Mouse (Mus musculus) liver, embryonic 14.5 days (tissue): ENCODE data around the gene Ralgps1. TPM values are rescaled to one million over a fixed set of nuclear protein-coding genes. Genes with fewer than 3 reads are reported as not detected.
"Not testable (repeated sequence)": the region's sequence is repeated elsewhere in the genome, so short reads cannot be mapped to it uniquely, and the experiment has no call there.

ENCODE experiments used
- ATAC-seq: fragments of 200-750 bp; cut with Nextera tagmentation; 2 replicates; pipeline ENCODE4 v1.8.0; 2017; ENCODE audit warnings: moderate number of reproducible peaks, mild to moderate bottlenecking, moderate library complexity; ENCODE audit not compliant: insufficient read depth
- DNase-seq, 3 experiments: peaks; one replicate each; pipeline ENCODE4 v3.0.0-alpha.2; 2012 to 2013; ENCODE audit warnings: low read depth in 3 of 3, low spot score in 3 of 3
- H3K27ac ChIP-seq: fragments of 300-500 bp; sonication (generic); 2 replicates; pipeline ENCODE4 v1.5.1; 2014; ENCODE audit warnings: moderate library complexity, mild to moderate bottlenecking, control low read depth, inconsistent platforms
- H3K27me3 ChIP-seq: fragments of 300-500 bp; sonication (generic); 2 replicates; pipeline ENCODE4 v1.6.1; 2014; ENCODE audit warnings: mild to moderate bottlenecking, low read length, moderate library complexity; ENCODE audit not compliant: control insufficient read depth, insufficient read depth
- H3K36me3 ChIP-seq: fragments of 300-500 bp; sonication (generic); replicated peaks from 2 replicates; pipeline ENCODE4 v1.6.1; 2014; ENCODE audit warnings: low read depth; ENCODE audit not compliant: control insufficient read depth, insufficient read depth
- H3K4me1 ChIP-seq, 2 experiments: fragments of 200-500 bp in 1 of 2; fragments of 300-500 bp in 1 of 2; sonication (generic) in 1 of 2; replicated peaks; 2 replicates each; pipeline ENCODE4 v1.6.1; 2012 to 2014; ENCODE audit warnings: antibody characterized with exemption in 1 of 2, inconsistent platforms in 1 of 2, low read length in 1 of 2; ENCODE audit not compliant: control insufficient read depth in 2 of 2, insufficient read depth in 2 of 2
- H3K4me2 ChIP-seq: fragments of 300-500 bp; sonication (generic); 2 replicates; pipeline ENCODE4 v1.6.1; 2014; ENCODE audit warnings: low read depth, mild to moderate bottlenecking, control low read depth, moderate library complexity
- H3K4me3 ChIP-seq, 2 experiments: fragments of 200-500 bp in 1 of 2; fragments of 300-500 bp in 1 of 2; sonication (generic) in 1 of 2; 2 replicates each; pipeline ENCODE4 v1.5.1; 2012 to 2014; ENCODE audit warnings: low read depth in 2 of 2, low read length in 2 of 2, mild to moderate bottlenecking in 2 of 2, control low read depth in 1 of 2, inconsistent platforms in 1 of 2, moderate library complexity in 1 of 2; ENCODE audit not compliant: insufficient read depth in 1 of 2
- H3K9ac ChIP-seq: fragments of 300-500 bp; sonication (generic); replicated peaks from 2 replicates; pipeline ENCODE4 v1.6.1; 2014; ENCODE audit warnings: mild to moderate bottlenecking, control low read depth, moderate library complexity
- H3K9me3 ChIP-seq: fragments of 300-500 bp; sonication (generic); 2 replicates; pipeline ENCODE4 v1.6.1; 2016; ENCODE audit warnings: low read length, mixed read lengths; ENCODE audit not compliant: control insufficient read depth
- CTCF ChIP-seq: IDR thresholded peaks from 2 replicates; pipeline ENCODE4 v1.5.1; 2016; ENCODE audit warnings: antibody characterized with exemption, low read depth, control low read depth
- EP300 ChIP-seq: IDR thresholded peaks from 2 replicates; pipeline ENCODE4 v1.6.1; 2016; ENCODE audit warnings: antibody characterized with exemption, low read depth
- WGBS: fragments of 180-500 bp; shearing (Covaris S2); extraction: QIAGEN DNeasy Blood & Tissue Kit; methylation state at CpG from one replicate; pipeline ENCODE4 v1.1.7; 2014; ENCODE audit not compliant: insufficient replicate concordance; 5-methylcytosine and 5-hydroxymethylcytosine counted together
- polyA plus RNA-seq, 2 experiments: library from polyadenylated mRNA; depleted of rRNA in 1 of 2; stranded (reverse) in 1 of 2; unstranded in 1 of 2; fragments of >200 nt; fragmentation: Nextera tagmentation in 1 of 2; extraction: Ambion mirVana in 1 of 2; gene quantifications; 2 replicates each; pipeline versions ENCODE4 v1.2.1 to v1.2.3; 2012 to 2014

Gene Ralgps1
- polyA plus RNA-seq, 2 experiments: 0.58 to 0.71 TPM

DNA sequence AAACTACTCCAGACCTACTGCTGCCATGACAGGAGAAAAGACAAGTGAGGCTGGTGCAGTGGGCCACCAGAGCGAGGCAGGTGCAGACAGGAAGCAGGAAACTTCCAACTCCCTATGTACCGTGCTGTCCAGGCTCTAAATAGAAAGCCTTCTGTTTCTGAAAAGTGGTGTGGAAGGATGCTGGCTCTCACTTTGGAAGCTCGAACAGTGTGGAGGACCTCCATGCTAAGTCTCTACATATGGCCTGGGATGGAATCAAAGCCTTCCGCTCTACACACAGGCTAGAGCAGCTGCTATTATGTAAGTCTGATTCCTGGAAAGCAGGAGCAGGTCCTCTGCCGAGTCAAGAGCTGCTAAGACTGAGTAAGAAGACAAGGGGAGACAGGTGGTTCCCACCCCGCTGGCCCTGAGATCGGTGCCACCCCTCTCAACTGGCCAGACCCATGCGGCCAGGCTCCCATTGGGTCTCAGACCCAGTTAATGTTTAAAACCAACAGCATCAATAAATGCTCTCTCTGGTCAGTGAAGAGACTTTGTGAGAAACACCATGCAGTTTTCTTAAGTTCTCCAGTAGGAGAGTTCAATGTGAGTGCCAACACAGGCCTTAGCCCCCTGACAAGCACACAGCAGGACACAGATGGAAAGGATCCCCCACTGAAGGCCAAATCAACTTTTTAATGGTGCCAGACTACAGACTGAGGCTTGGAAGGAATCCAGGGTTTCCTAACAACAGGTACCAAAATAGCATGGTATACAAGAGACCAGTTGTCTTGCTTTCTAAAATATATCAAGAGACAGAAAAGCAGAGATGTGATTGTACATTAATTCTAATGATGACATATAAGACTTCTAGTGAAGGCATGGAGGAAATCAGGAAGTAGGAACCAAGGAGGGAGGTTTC is 280.4 kb downstream of the Ralgps1 start:
- Histone ChIP-seq H3K9me3 (no peaks in the 10 kb centered on the region), H3K9ac (no peak overlapping the region), H3K4me3 (no peak overlapping the region), H3K27ac (no peak overlapping the region), H3K4me1 (no peaks in the 10 kb centered on the region), H3K4me2 (no peak overlapping the region), H3K27me3 (no peaks in the 10 kb centered on the region), H3K36me3 (no peaks in the 10 kb centered on the region)
- WGBS: 54% methylated on average over 8 of the region's 8 CpGs
- DNase-seq (no peak), ATAC-seq (no peak)
- no peak for TF ChIP-seq CTCF

- 7% methylated on average over 1 of the region's 1 CpGs for WGBS
- not testable (repeated sequence) for H3K4me3 ChIP-seq, H3K4me2 ChIP-seq, H3K9me3 ChIP-seq, H3K9ac ChIP-seq, H3K27ac ChIP-seq, ATAC-seq, DNase-seq, H3K36me3 ChIP-seq, H3K4me1 ChIP-seq, H3K27me3 ChIP-seq
Measured at GRCm38 (mm10) chr2:33090033-33090400, 281.3 kb downstream of the Ralgps1 start.

DNA sequence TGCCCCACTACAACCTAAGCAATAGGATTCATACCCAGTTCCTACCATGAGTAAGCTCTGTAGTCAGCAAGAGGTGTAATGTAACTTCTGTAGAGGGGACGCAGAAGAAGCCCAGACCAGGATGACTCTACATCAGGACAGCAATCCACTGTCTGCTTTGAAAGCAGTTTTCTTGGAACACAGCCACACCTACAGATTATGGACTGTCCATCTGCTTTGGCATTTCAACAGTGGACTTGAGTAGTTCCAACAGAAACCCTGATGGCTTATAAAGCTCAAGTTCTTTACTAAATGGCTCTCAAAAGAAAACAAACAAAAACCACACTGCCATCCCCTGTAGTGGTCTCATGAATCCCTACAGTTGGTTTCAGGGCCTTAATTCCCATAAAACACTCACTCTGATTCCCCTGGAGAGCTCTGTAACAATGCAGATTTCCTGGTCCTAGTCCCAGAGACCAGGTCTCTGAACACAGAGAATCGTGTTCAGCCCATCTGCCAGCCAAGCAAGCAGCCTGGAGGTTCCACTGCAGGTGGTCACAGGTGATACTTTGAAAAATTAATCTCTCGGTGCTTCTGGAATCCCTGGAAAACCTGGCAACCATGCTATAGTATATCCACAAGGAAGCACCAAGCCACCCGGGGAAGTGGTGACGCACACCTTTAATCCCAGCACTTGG is 281.8 kb downstream of the Ralgps1 start:
- DNase-seq: no peak
- TF ChIP-seq EP300: no peak
- no peak for TF ChIP-seq CTCF
- no peaks in the 10 kb centered on the region for H3K36me3 ChIP-seq
- H3K4me3 ChIP-seq: no peak overlapping the region
- no peak for ATAC-seq
- no peak overlapping the region for H3K27ac ChIP-seq
- no peaks in the 10 kb centered on the region for H3K4me1 ChIP-seq
- WGBS: 58% methylated on average over 5 of the region's 5 CpGs
- no peak overlapping the region for H3K4me2 ChIP-seq
- H3K27me3 ChIP-seq: no peaks in the 10 kb centered on the region
- H3K9ac ChIP-seq: no peak overlapping the region
- no peaks in the 10 kb centered on the region for H3K9me3 ChIP-seq

GRCm38 (mm10) chr2:33086671-33087363 is 284.5 kb downstream of the Ralgps1 start:
- Histone ChIP-seq H3K9ac (no peak overlapping the region), H3K4me3 (no peak overlapping the region), H3K4me1 (no peaks in the 10 kb centered on the region), H3K27ac (no peak overlapping the region), H3K27me3 (no peaks in the 10 kb centered on the region), H3K4me2 (no peak overlapping the region), H3K9me3 (no peaks in the 10 kb centered on the region), H3K36me3 (no peaks in the 10 kb centered on the region)
- ATAC-seq: no peak
- 57% methylated on average over 7 of the region's 7 CpGs for WGBS
- TF ChIP-seq EP300: no peak
- no peak for TF ChIP-seq CTCF
- no peak for DNase-seq

- no peak for DNase-seq
- H3K4me2 ChIP-seq: no peak overlapping the region
- H3K27me3 ChIP-seq: no peaks in the 10 kb centered on the region
- H3K4me3 ChIP-seq: no peak overlapping the region
- no peak overlapping the region for H3K27ac ChIP-seq
- TF ChIP-seq CTCF (no peak), EP300 (no peak)
- no peak overlapping the region for H3K9ac ChIP-seq
- no peaks in the 10 kb centered on the region for H3K36me3 ChIP-seq
- no peaks in the 10 kb centered on the region for H3K4me1 ChIP-seq
- WGBS: 63% methylated on average over 7 of the region's 7 CpGs
- no peaks in the 10 kb centered on the region for H3K9me3 ChIP-seq
- no peak for ATAC-seq
Measured at GRCm38 (mm10) chr2:33086016-33086596, 285.2 kb downstream of the Ralgps1 start.
